Mouse (Mus musculus): ENCODE results near the gene Vip. TPM values are rescaled to one million over a fixed set of nuclear protein-coding genes. Genes with fewer than 3 reads are reported as not detected.

The Vip gene
- total RNA-seq (2021) = 0.30 and 0.38 TPM in 2 replicates
- long read RNA-seq, experiment 1, partial matches to known transcripts = 0 of 2 reads
- long read RNA-seq, experiment 1, other reads (novel, unspliced or antisense) = 1 of 2 reads
- long read RNA-seq, experiment 2 = 0 reads

- peak; percentile 68 for DNase-seq
Observed at GRCm38 (mm10) chr10:5639112-5639511, at the start of gene Vip. Gene Vip, plus strand, starts transcription at chr10:5639218.

GRCm38 (mm10) chr10:5591061-5591460 lies 48.0 kb upstream of the Vip start:
- no peak for DNase-seq

GRCm38 (mm10) chr10:5591996-5592395 lies 47.0 kb upstream of the Vip start:
- DNase-seq = no peak

GRCm38 (mm10) chr10:5593464-5593863 lies 45.6 kb upstream of the Vip start, which contains the start of gene Myct1:
Gene Myct1, plus strand, starts transcription at chr10:5593775.
- DNase-seq = no peak

- DNase-seq = no peak
Observed at GRCm38 (mm10) chr10:5594457-5594856, 44.6 kb upstream of the Vip start.

- DNase-seq = no peak
Observed at GRCm38 (mm10) chr10:5596559-5596958, 42.5 kb upstream of the Vip start.

- peak; percentile 74 for DNase-seq
Observed at GRCm38 (mm10) chr10:5600123-5600522, 38.9 kb upstream of the Vip start.

- DNase-seq = no peak
Observed at GRCm38 (mm10) chr10:5603512-5603911, 35.5 kb upstream of the Vip start.

GRCm38 (mm10) chr10:5604371-5604770 lies 34.6 kb upstream of the Vip start:
- no peak for DNase-seq

- no peak for DNase-seq
Observed at GRCm38 (mm10) chr10:5608874-5609273, 30.1 kb upstream of the Vip start.

- DNase-seq = no peak
Observed at GRCm38 (mm10) chr10:5615186-5616040, 23.6 kb upstream of the Vip start.

GRCm38 (mm10) chr10:5626268-5626667 lies 12.8 kb upstream of the Vip start:
- no peak for DNase-seq

- DNase-seq = peak; percentile 54
Observed at GRCm38 (mm10) chr10:5633672-5634200, 5.3 kb upstream of the Vip start.

GRCm38 (mm10) chr10:5634336-5634735 lies 4.7 kb upstream of the Vip start:
- peak; percentile 46 for DNase-seq

- no peak for DNase-seq
Observed at GRCm38 (mm10) chr10:5637322-5637721, 1.7 kb upstream of the Vip start.

GRCm38 (mm10) chr10:5681275-5681674 lies 42.3 kb downstream of the Vip start:
- DNase-seq = no peak

- no peak for DNase-seq
Observed at GRCm38 (mm10) chr10:5685608-5686007, 46.6 kb downstream of the Vip start.

GRCm38 (mm10) chr10:5694351-5694750 lies 55.3 kb downstream of the Vip start:
- no peak for DNase-seq

Other genes starting within 250 kb of the Vip start
- gene Syne1, start 87.7 kb upstream of the Vip start, total RNA-seq (2021) = 15.1 and 18.3 TPM in 2 replicates
- gene Myct1, start 45.4 kb upstream of the Vip start, total RNA-seq (2021) = 9.0 and 11.1 TPM in 2 replicates
- 6.3 and 8.6 TPM in 2 replicates for gene Fbxo5, start 166.4 kb downstream of the Vip start, total RNA-seq (2021)
- gene Mtrf1l, start 184.7 kb downstream of the Vip start, total RNA-seq (2021) = 11.9 and 13.5 TPM in 2 replicates

All from adrenal gland, postnatal 14 days (tissue).